Mouse (Mus musculus) CH12F3 (cell line): ENCODE measurements around the gene Eif3d.

Experiments used
- in situ Hi-C: fragments of 300-500 bp; cut with MboI; formaldehyde crosslinking; loops from 2 replicates; pipeline ENCODE4 v1.14.3; 2020; ENCODE audit warnings: low sequenced_read_pairs

Eif3d gene

DNA sequence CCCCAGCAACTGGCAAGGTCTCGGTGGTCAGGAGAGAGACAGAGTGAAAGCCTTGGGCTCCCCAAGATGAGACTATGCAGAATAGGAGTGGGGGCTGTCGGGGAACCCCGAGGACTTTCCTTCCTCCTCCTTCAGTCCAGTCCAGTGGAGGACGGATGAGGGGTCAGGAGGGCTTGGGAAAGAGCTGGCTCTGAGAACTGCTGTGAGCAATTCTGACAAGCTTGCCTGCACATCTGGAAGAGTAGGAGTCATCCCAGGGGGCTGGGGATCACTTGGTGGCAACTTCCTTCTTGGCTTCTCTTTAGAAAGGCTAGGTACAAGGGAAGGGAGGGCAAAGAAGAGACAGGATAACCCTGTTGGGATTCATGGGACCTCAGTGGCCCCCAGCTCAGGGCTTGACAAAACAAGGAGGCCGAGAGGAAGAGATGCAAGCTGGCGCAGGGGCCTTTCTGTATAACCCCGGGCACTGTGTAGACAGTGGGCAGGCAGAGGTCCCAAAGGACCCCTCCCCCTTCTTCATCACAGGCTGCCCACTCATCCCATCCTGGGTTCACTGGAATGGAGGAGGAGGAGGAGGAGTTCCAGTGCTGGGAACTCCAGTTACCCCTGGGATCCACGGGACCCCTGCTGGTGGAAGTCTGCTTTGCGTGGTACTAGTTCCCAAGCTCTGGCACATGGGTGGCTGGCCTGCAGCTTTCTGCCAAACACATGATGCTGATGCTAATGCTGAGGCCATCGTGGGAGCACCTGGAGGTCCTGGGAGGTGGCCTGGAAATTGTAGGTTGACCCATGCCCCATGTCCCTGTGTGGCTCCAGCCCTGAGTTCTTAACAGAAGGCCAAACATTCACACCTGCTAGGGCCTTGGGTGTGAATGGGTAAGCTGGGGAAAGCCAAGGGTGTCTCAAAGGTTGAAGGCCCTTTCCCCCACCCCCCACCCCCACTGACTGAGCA lies 49.8 kb downstream of the Eif3d start:
- in situ Hi-C loops = no loop called here

- in situ Hi-C loops = no loop called here
Observed at GRCm38 (mm10) chr15:77919441-77919840, 51.2 kb downstream of the Eif3d start.

GRCm38 (mm10) chr15:77916851-77917544 lies 53.6 kb downstream of the Eif3d start:
- in situ Hi-C loops = no loop called here

DNA sequence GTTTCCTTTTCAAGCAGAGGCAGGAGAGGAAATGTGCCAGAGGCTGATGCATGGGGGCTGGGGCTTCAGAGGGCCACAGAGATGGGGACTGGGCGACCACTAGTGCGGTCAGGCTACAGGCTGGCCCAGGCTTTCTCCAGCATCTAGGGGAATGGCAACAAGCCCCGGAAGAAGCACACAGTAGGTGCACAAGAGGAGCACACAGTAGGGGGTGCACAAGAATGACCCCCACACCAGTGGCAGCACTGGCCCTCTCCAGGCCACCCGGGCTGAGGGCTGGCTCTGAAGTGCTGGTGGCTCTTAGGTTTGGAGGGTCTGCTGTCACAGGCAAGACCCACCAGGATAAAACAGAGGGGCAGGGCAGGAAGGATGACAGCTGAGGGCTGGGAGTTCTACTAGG lies 55.3 kb downstream of the Eif3d start:
- in situ Hi-C loops = no loop called here

DNA sequence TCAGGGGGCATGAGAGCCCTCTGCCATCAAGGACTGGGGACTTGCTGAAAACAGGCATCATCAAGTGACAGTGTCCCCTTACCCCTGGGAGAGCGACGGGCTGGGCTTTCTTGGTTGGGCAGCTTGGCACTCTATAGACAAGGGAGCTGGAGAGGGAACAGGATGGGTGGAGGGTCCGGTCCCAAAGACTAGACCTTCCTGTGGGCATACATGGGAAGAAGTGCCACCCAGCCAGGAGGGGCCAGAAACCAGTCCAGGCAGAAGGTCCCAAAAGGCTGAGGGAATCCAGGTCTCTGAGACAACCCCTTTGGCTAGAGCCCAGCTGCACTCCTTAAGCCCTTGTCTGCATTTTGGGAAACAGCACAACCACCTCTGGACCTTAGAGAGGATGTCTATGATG lies 56.1 kb downstream of the Eif3d start:
- in situ Hi-C loops = no loop called here

GRCm38 (mm10) chr15:77913054-77913453 lies 57.6 kb downstream of the Eif3d start:
- in situ Hi-C loops = no loop called here

- in situ Hi-C loops = no loop called here
Observed at GRCm38 (mm10) chr15:77912585-77912984, 58.0 kb downstream of the Eif3d start.

DNA sequence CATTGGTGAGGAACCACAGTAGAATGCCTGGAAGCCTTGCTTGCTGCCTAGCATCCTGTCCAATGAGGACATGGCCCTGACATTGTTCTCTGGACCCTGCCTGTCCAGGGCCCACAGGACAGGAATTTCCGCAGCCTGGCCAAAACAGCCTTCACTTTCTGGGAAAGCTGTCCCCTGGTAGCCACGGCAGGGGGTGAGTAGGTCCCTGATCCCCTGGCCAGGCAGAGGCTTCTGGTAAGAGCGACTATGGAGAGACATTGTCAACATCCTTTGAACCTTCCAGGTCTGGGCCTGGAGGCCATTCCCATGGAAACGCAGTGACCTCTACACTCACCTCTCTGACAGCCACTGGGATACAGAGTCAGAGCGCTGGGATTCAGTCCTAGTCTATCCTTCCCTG lies 58.6 kb downstream of the Eif3d start:
- in situ Hi-C loops = no loop called here

- in situ Hi-C loops = no loop called here
Observed at GRCm38 (mm10) chr15:77911065-77911464, 59.5 kb downstream of the Eif3d start.
